Mouse (Mus musculus): Measurements from ENCODE around the gene Glipr1.

Glipr1 gene

DNA sequence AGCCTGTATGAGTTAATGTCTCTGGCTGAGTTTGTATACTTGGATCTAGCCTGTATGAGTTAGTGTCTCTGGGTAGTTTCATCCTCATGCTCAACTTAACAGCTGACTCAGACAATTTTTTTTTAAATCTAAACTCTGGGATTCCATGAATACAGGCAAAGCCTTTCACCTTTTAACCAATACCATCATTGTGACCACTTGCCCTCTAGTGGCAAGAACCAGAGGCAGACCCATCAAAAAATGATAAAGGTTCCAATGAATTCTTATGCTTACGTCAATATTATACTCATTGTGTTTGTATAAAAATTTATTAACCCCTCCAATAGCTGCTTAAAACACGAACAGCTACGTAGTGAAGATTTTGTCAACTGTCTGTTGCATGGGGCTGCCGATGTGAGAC is 36.0 kb downstream of the Glipr1 start:
- DNase-seq (ENCODE audit: extremely low spot score), result no peak

DNA sequence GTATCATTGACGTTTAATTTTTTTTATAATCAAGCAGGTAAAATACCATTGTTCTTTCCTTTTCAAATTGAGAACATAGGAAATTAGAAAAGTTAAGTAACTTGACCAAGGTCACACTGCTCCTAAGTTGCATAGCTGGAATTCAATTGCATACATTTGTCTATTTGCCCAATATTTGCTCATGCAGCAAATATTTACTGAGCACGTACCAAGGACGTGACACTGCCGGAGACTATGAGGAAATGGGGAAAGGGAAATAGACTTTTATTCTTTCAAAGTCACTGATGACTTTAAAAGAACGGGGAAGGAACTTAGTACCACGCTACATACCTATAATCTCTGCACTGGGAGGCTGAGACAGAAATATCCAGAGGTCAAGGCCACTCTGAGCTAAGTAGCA is 42.0 kb downstream of the Glipr1 start:
- DNase-seq (ENCODE audit: extremely low spot score), result no peak

DNA sequence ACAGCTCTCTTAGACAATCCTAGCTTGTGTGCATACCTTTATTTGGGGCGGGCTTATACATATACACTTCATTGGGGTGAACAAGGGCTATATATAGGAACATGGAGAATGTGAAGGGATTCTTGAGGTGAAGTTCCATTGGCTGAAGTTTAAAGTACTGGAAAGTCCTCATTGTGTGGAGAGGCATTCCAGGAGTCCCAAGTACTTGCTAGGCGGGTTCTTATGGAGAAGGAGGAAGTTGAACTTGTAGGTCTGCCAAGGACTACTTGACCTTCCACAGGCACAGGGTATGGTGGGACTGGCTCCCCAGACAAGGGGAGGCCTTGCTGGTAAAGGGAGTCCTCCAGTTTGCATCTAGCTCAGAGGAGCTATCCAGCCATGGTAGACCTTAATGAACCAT is 43.1 kb downstream of the Glipr1 start:
- no peak for DNase-seq (ENCODE audit: extremely low spot score)

DNA sequence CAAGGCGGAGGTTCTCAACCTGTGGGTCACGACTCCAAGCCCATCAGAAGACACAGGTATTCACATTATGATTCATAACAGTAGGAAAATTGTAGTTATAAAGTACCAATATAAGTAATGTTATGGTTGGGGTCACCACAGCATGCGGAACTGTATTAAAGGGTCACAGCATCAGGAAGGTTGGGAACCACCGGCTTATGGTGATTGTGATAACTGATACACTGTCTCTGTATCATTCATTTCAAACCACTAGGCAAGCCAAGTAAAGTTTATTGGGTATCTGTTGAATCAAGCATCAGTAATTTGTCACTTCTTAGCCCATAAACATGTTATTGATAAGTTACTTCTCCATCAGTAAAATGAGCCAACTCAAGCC is 44.4 kb downstream of the Glipr1 start:
- DNase-seq (ENCODE audit: extremely low spot score), result no peak

- peak; percentile 65 for DNase-seq (ENCODE audit: extremely low spot score)
Observed at GRCm38 (mm10) chr10:111957271-111958045, 45.0 kb downstream of the Glipr1 start.

DNA sequence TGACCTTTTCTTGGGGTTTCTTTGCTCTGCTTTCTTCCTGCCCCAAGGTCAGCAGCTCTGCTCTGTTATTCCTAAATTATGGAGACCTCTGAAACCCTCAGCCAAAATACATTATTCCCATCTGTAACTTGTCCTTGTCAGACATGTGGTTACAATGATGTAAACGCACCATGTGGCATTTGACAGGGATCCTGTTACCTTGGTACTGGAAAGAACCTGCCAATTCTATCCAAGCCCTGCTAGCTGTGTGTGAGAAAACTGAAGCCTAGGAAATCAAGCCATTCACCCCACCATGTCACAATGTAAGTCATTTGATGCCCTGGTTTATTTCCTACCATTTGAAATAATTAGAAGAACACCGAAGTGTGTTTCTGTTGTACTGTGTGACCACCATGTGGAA is 46.6 kb downstream of the Glipr1 start:
- DNase-seq (ENCODE audit: extremely low spot score), result no peak

DNA sequence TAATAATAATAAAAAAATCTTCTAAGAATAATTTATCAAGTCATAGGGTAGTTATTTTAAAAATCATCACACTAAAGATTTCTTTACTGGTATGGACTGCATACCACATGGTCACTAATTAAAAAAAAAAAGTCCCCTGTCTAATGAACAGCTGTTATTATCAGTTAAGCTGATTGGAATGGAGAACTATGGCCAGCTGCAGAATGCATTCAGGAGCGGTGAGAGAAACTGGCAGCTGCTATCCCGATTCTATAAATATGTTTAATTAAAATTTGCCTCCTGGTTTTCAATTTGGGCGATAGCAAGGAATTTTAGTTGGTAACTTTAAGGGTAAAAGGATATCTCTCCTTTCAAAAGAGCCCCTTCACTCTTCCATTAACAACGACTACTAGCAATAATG is 53.4 kb downstream of the Glipr1 start:
- no peak for DNase-seq (ENCODE audit: extremely low spot score)

GRCm38 (mm10) chr10:111948041-111948440 is 54.4 kb downstream of the Glipr1 start:
- DNase-seq (ENCODE audit: extremely low spot score), result no peak

DNA sequence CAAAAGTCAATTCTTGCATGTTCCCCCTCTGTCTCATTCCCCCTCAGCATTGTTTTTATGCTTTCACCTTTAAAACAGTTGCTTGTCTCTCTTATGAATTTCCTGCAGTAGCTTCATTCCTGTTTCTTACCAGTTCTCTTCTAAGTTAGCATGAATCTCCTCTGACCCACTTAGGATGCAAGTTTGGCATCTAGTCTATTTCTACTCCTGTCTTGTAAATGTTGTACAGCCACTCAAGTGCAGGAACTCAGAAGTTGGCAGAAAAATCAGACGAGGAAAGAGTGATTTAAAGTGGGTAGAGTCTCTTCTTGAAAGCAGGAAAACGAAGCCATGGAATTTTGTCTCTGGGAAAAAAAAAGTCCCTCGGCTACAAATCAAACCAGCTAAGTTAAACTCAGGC is 56.9 kb downstream of the Glipr1 start:
- DNase-seq (ENCODE audit: extremely low spot score), result no peak

DNA sequence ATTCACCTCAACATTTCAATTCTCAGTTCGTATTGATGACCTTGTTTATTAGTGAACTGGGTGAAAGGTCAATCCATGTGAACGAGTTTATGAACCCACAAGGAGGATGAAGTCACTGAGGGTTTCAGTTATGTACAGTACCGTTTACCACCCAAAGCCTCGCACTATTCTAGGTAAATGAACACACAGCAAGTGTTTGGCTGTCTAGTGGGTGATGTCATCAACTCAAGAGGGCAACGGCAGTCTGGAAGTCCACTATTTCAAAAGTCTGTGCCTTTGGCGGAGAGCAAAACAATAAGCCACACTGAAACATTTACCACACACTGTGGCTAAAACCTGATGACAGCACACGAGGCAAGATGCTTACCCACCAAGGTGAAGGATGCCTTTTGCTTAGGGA is 59.4 kb downstream of the Glipr1 start:
- no peak for DNase-seq (ENCODE audit: extremely low spot score)

DNA sequence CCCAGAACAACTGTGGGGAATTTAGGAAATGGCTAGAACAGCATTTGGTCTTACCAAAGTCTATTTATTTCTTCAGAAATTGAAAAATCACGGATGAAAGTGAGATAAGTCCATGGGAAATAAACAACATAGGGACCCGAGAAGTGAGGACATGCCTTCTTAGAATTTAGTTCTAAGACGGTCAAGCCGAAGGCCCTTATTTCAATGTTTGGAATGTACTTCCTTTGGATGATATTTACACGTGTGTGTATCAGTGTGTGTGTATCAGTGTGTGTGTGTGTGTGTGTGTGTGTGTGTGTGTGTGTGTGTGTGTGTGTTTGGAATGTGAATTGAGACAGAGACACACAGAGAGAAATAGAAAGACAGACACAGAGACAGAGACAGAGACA is 65.3 kb downstream of the Glipr1 start:
- DNase-seq (ENCODE audit: extremely low spot score), result no peak

DNA sequence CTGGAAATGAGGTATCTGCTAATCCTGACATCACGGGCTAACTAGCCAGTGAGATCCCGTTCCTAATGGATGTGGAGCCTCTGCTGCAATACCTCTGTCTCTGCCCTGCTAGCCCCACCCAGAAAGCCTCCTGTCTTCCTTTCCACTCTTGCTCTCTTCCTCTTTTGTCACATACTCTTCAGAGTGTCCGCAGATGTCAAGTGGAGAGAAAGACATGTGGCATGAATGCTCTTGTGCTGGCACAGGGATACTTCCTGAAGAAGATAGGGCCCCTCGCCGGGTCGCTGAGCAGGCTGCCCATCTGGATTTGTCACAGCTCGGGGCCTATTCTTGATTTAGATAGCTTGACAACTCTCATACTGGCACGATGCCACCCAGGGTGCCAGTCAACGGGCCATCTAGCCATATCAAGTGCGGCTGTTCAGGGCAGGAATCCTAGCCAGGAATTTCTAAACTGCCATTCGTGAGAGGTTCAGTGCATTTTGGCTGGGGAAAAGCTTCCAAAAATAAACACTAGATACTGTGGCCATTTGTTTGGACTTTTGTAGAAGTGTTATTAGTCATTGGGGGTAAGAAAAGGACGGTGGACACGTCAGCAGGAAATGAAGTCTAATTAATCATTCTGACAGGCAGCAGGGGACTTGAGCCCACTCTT is 65.8 kb downstream of the Glipr1 start:
- no peak for DNase-seq (ENCODE audit: extremely low spot score)

- no peak for DNase-seq (ENCODE audit: extremely low spot score)
Observed at GRCm38 (mm10) chr10:111936021-111936420, 66.4 kb downstream of the Glipr1 start.
